Mouse (Mus musculus) ES-E14 (cell line): ENCODE measurements around the gene Kitl. TPM values are rescaled to one million over a fixed set of nuclear protein-coding genes. Genes with fewer than 3 reads are reported as not detected.

Experiments
- DNase-seq: peaks from one replicate; pipeline ENCODE4 v3.0.0-alpha.2; 2013; ENCODE audit warnings: low read depth, low spot score
- H3K27ac ChIP-seq: 2 replicates; pipeline ENCODE4 v1.5.1; 2012; ENCODE audit warnings: low read depth, mild to moderate bottlenecking, low read length, moderate library complexity, mixed read lengths; ENCODE audit not compliant: poor library complexity, insufficient read depth, severe bottlenecking
- H3K36me3 ChIP-seq: 2 replicates; pipeline ENCODE4 v1.6.1; 2012; ENCODE audit warnings: mild to moderate bottlenecking, low read length, moderate library complexity, mixed read lengths; ENCODE audit not compliant: control insufficient read depth, poor library complexity, insufficient read depth, severe bottlenecking
- H3K4me1 ChIP-seq, 2 experiments: fragments of 150-350 bp in 1 of 2; sonication (generic) in 1 of 2; 2 replicates each; pipeline ENCODE4 v1.6.1; 2012; ENCODE audit warnings: low read length in 2 of 2, mild to moderate bottlenecking in 1 of 2, mixed read lengths in 1 of 2; ENCODE audit not compliant: control insufficient read depth in 2 of 2, insufficient read depth in 2 of 2, poor library complexity in 1 of 2
- H3K4me3 ChIP-seq, 2 experiments: fragments of 150-350 bp in 1 of 2; sonication (generic) in 1 of 2; 2 replicates each; pipeline ENCODE4 v1.5.1; 2012; ENCODE audit warnings: low read length in 2 of 2, low read depth in 1 of 2, mild to moderate bottlenecking in 1 of 2, mixed read lengths in 1 of 2; ENCODE audit not compliant: insufficient read depth in 1 of 2, poor library complexity in 1 of 2, severe bottlenecking in 1 of 2
- H3K9ac ChIP-seq: 2 replicates; pipeline ENCODE4 v1.6.1; 2012; ENCODE audit warnings: low read depth, mild to moderate bottlenecking, low read length, mixed read lengths; ENCODE audit not compliant: poor library complexity, insufficient read depth, severe bottlenecking
- H3K9me3 ChIP-seq: fragments of 150-350 bp; sonication (generic); 2 replicates; pipeline ENCODE4 v1.6.1; 2012; ENCODE audit warnings: low read depth, mild to moderate bottlenecking, low read length; ENCODE audit not compliant: control insufficient read depth, insufficient read depth
- CHD2 ChIP-seq: IDR thresholded peaks from 2 replicates; pipeline ENCODE4 v1.6.1; 2014; ENCODE audit warnings: mild to moderate bottlenecking, low read depth, low read length, inconsistent platforms
- HCFC1 ChIP-seq: IDR thresholded peaks from 2 replicates; pipeline ENCODE4 v1.6.1; 2012; ENCODE audit warnings: low read length, inconsistent platforms, borderline replicate concordance; ENCODE audit not compliant: insufficient read depth
- MAFK ChIP-seq: IDR thresholded peaks from 2 replicates; pipeline ENCODE4 v1.6.1; 2014; ENCODE audit warnings: mild to moderate bottlenecking, low read depth, low read length, inconsistent platforms; ENCODE audit not compliant: insufficient read depth
- ZC3H11A ChIP-seq: IDR thresholded peaks from 2 replicates; pipeline ENCODE4 v1.6.1; 2012; ENCODE audit warnings: low read depth, mild to moderate bottlenecking, inconsistent platforms, low read length, borderline replicate concordance
- ZNF384 ChIP-seq: IDR thresholded peaks from 2 replicates; pipeline ENCODE4 v1.6.1; 2012; ENCODE audit warnings: low read depth, low read length, inconsistent platforms
- in situ Hi-C, 2 experiments: fragments of 600-800 bp; cut with MboI; formaldehyde crosslinking; loops; one replicate each; pipeline ENCODE4 v1.15.1; 2025; ENCODE audit warnings: low sequenced_read_pairs in 2 of 2, inconsistent platforms in 1 of 2; ENCODE audit not compliant: unreplicated experiment in 2 of 2
- total RNA-seq: library from RNA; depleted of rRNA; stranded (reverse); fragments of 300-350 nt; gene quantifications from 2 replicates; pipeline ENCODE4 v1.2.3, GENCODE M21; 2012

Gene Kitl
- total RNA-seq, 1 experiment, result 8.7 TPM

DNA sequence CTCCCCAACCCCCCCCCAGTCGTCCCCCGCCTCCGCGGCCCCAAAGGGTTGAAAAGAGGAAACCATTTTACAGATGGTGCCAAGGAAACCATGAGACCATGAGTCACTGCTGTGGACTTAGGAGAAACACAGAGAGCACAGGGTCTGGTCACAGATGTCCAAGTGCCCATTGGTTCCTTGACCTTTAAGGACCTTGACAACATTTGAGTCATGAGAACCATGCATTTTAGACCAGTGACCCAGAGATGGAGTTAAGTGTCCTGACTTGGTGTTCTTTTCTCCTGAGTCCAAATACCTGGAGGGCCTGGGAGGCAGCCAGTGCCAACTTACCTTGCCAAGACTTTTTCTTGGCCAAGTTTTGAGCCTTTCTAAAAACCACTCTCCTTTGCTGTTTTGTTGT, 43.9 kb downstream of the Kitl start:
- H3K4me3 ChIP-seq, result no peak overlapping the region
- no peak overlapping the region for H3K9ac ChIP-seq
- no peak overlapping the region for H3K27ac ChIP-seq
- in situ Hi-C loops, result no loop called here
- no peak for DNase-seq
- no peaks in the 10 kb centered on the region for H3K9me3 ChIP-seq
- no peaks in the 10 kb centered on the region for H3K36me3 ChIP-seq
- H3K4me1 ChIP-seq, result no peaks in the 10 kb centered on the region
- no peak for TF ChIP-seq ZC3H11A
- TF ChIP-seq HCFC1, result no peak
- no peak for TF ChIP-seq ZNF384
- no peak for TF ChIP-seq MAFK
- no peak for TF ChIP-seq CHD2

DNA sequence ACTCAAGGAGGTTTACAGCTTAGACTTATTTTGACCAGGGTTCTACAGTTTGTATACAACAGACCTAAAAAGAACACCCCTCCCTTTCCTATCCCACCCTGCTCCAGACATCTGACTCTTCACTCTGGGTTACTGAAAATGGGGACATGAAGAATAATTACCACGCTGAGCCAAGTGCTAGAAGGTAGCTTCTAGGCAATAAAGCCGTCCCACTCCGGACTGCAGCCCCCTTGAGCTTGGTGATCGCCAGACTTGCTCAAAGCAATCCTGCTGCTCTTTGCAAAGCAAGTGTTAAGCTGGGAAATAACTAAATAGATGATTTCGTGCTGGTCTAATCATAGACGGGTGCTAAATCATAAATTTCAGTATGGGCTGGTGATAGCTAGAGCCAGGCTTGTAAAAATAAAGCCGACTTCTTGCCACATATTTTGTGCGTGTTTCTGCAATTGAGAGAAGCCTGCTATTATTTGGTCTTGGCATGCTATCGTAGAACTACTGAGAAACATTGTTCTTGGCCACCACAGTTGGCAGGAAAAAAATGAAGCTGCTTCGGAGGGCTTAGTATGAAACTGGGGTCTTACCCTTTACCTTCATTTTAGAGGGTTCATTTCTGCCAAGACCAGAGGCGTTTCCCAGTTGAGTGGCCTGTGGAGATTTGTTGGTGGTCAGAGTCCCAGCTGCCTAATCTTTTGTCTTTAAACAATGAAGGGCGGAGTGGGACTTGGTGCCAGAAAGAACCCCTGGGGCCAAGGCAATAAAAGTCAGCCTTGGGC, 50.3 kb downstream of the Kitl start:
- Histone ChIP-seq H3K9ac (no peak overlapping the region), H3K9me3 (no peaks in the 10 kb centered on the region), H3K4me3 (no peak overlapping the region; a peak in 1 of 4 replicates), H3K36me3 (no peaks in the 10 kb centered on the region), H3K27ac (no peak overlapping the region; the same call in 1 of the 2 replicates), H3K4me1 (peaks cover 5 to 6% of the 10 kb centered on the region in 2 experiments; a peak in 3 of 4 replicates)
- in situ Hi-C loops, result no loop called here
- TF ChIP-seq ZC3H11A, result no peak
- TF ChIP-seq ZNF384, result no peak
- TF ChIP-seq HCFC1, result no peak
- no peak for TF ChIP-seq MAFK
- no peak for TF ChIP-seq CHD2
- DNase-seq, result peak; percentile 58

DNA sequence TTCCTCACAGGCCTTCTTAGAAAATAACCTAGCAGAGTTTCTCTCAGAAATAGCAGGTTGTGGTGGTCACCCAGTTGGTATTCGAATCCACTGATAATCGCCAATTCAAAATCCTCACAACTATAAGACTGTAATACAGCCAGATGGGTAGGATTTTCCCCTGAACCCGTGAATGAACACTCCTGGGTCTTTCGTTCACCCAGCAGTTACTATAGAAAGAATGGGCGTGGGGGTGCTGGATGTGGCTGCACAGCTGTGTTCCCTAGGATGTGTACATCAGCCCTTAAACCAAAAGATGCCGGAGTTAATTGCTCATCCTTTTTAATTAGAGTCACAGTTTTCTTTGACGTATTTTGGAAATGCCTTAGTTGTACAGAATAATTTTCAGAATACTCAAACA, 50.9 kb downstream of the Kitl start:
- TF ChIP-seq MAFK (no peak), ZC3H11A (no peak), ZNF384 (no peak), CHD2 (no peak), HCFC1 (no peak)
- Histone ChIP-seq H3K9ac (no peak overlapping the region), H3K4me3 (peak overlapping the region in 1 of 2 experiments; percentile 8; a peak in 1 of 4 replicates), H3K4me1 (peaks cover 5 to 6% of the 10 kb centered on the region in 2 experiments; a peak in 3 of 4 replicates), H3K36me3 (no peaks in the 10 kb centered on the region), H3K27ac (peak overlapping the region; percentile 40; the same call in 1 of the 2 replicates), H3K9me3 (no peaks in the 10 kb centered on the region)
- DNase-seq, result peak; percentile 28
- in situ Hi-C loops, result no loop called here

DNA sequence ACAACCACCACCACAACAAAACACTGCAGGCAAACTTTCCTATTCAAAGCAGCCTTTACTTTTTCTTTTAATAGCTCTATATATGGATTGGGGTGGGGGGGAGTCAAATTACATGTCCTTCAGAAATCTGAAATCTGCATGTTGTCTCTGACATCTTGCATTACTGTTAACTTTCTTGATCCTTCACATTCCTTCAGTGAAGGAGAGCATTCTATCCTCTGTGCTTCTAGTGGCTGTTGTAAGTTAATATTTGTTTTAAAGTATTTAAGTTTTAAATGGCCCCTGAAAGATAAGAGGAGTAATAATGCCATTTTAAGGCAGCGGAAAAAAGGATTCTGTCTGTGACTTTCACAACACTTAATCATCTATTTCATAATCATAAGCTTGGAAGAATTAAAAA, 57.2 kb downstream of the Kitl start:
- no peak overlapping the region for H3K27ac ChIP-seq

DNA sequence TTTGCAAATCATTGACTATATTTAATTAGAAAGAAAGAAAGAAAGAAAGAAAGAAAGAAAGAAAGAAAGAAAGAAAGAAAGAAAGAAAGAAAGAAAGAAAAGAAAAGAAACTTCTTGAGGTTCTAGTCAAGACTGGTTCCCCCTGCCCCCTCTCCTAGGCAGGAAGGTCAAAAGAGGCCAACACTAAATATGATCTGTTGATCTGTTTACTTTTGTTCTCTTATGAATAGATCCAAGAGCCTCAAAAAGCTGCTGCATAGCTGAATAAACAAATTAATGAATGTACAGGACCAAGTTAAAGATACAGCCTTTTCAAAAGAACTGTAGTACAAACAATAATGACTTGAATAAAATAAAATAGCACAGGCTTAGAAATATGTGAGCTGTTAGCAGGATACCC, 57.7 kb downstream of the Kitl start:
- H3K36me3 ChIP-seq, result no peaks in the 10 kb centered on the region
- no peak for DNase-seq
- H3K9me3 ChIP-seq, result no peaks in the 10 kb centered on the region
- H3K27ac ChIP-seq, result no peak overlapping the region
- TF ChIP-seq HCFC1, result no peak
- TF ChIP-seq CHD2, result no peak
- TF ChIP-seq ZNF384, result no peak
- no peak for TF ChIP-seq MAFK
- no peak for TF ChIP-seq ZC3H11A
- H3K4me3 ChIP-seq, result no peak overlapping the region
- H3K4me1 ChIP-seq, result no peaks in the 10 kb centered on the region
- H3K9ac ChIP-seq, result no peak overlapping the region
- in situ Hi-C loops, result no loop called here

More for the DNA sequence above, 57.2 kb downstream of the Kitl start:
- Histone ChIP-seq H3K4me3 (no peak overlapping the region), H3K9me3 (no peaks in the 10 kb centered on the region), H3K36me3 (no peaks in the 10 kb centered on the region), H3K9ac (no peak overlapping the region), H3K4me1 (no peaks in the 10 kb centered on the region)
- DNase-seq, result no peak
- in situ Hi-C loops, result no loop called here
- TF ChIP-seq CHD2, result no peak
